Mouse (Mus musculus): ENCODE data around the gene Opcml. TPM values are rescaled to one million over a fixed set of nuclear protein-coding genes. Genes with fewer than 3 reads are reported as not detected.
A peak's percentile ranks its signal among the peaks of the same experiment; 100 is the strongest.

The Opcml gene
- 100 to 1,000 TPM; 235 to 266 TPM for total RNA-seq (2021)

- DNase-seq (ENCODE audit: extremely low spot score in 1 of 2, low spot score in 1 of 2): peak; percentile 57 to 63
Measured at GRCm38 (mm10) chr9:27790725-27791638, at the start of gene Opcml. TSS of gene Opcml (plus strand) at chr9:27790775.

- no peak for DNase-seq (ENCODE audit: extremely low spot score in 1 of 2, low spot score in 1 of 2)
Measured at GRCm38 (mm10) chr9:27758709-27759108, 31.9 kb upstream of the Opcml start.

GRCm38 (mm10) chr9:27761196-27761595 is 29.4 kb upstream of the Opcml start:
- DNase-seq (ENCODE audit: extremely low spot score in 1 of 2, low spot score in 1 of 2): no peak

GRCm38 (mm10) chr9:27766446-27766845 is 24.1 kb upstream of the Opcml start:
- peak in 1 of 2 experiments; percentile 19 for DNase-seq (ENCODE audit: extremely low spot score in 1 of 2, low spot score in 1 of 2)

- DNase-seq (ENCODE audit: extremely low spot score in 1 of 2, low spot score in 1 of 2): no peak
Measured at GRCm38 (mm10) chr9:27767196-27767900, 23.2 kb upstream of the Opcml start.

GRCm38 (mm10) chr9:27768788-27769187 is 21.8 kb upstream of the Opcml start:
- DNase-seq (ENCODE audit: extremely low spot score in 1 of 2, low spot score in 1 of 2): no peak

GRCm38 (mm10) chr9:27781291-27781993 is 9.1 kb upstream of the Opcml start:
- no peak for DNase-seq (ENCODE audit: extremely low spot score in 1 of 2, low spot score in 1 of 2)

- DNase-seq (ENCODE audit: extremely low spot score in 1 of 2, low spot score in 1 of 2): no peak
Measured at GRCm38 (mm10) chr9:27781994-27782337, 8.6 kb upstream of the Opcml start.

GRCm38 (mm10) chr9:27791639-27791966 is 1.0 kb downstream of the Opcml start:
- DNase-seq (ENCODE audit: extremely low spot score in 1 of 2, low spot score in 1 of 2): peak; percentile 16 to 36

- DNase-seq (ENCODE audit: extremely low spot score in 1 of 2, low spot score in 1 of 2): peak in 1 of 2 experiments; percentile 26
Measured at GRCm38 (mm10) chr9:27792226-27792625, 1.7 kb downstream of the Opcml start.

GRCm38 (mm10) chr9:27792994-27793393 is 2.4 kb downstream of the Opcml start:
- DNase-seq (ENCODE audit: extremely low spot score in 1 of 2, low spot score in 1 of 2): no peak

GRCm38 (mm10) chr9:27796535-27796934 is 6.0 kb downstream of the Opcml start:
- no peak for DNase-seq (ENCODE audit: extremely low spot score in 1 of 2, low spot score in 1 of 2)

- DNase-seq (ENCODE audit: extremely low spot score in 1 of 2, low spot score in 1 of 2): no peak
Measured at GRCm38 (mm10) chr9:27800992-27801391, 10.4 kb downstream of the Opcml start.

- no peak for DNase-seq (ENCODE audit: extremely low spot score in 1 of 2, low spot score in 1 of 2)
Measured at GRCm38 (mm10) chr9:27801807-27802206, 11.2 kb downstream of the Opcml start.

- no peak for DNase-seq (ENCODE audit: extremely low spot score in 1 of 2, low spot score in 1 of 2)
Measured at GRCm38 (mm10) chr9:27802379-27802778, 11.8 kb downstream of the Opcml start.

- DNase-seq (ENCODE audit: extremely low spot score in 1 of 2, low spot score in 1 of 2): no peak
Measured at GRCm38 (mm10) chr9:27804461-27804860, 13.9 kb downstream of the Opcml start.

GRCm38 (mm10) chr9:27809741-27810140 is 19.2 kb downstream of the Opcml start:
- DNase-seq (ENCODE audit: extremely low spot score in 1 of 2, low spot score in 1 of 2): no peak

- DNase-seq (ENCODE audit: extremely low spot score in 1 of 2, low spot score in 1 of 2): no peak
Measured at GRCm38 (mm10) chr9:27813207-27813790, 22.7 kb downstream of the Opcml start.

GRCm38 (mm10) chr9:27814161-27814560 is 23.6 kb downstream of the Opcml start:
- no peak for DNase-seq (ENCODE audit: extremely low spot score in 1 of 2, low spot score in 1 of 2)

GRCm38 (mm10) chr9:27821197-27821596 is 30.6 kb downstream of the Opcml start:
- no peak for DNase-seq (ENCODE audit: extremely low spot score in 1 of 2, low spot score in 1 of 2)

GRCm38 (mm10) chr9:27822681-27823080 is 32.1 kb downstream of the Opcml start:
- no peak for DNase-seq (ENCODE audit: extremely low spot score in 1 of 2, low spot score in 1 of 2)

Measured in layer of hippocampus, postnatal 25 days (tissue).